Mouse (Mus musculus) embryo, embryonic 11 days (tissue): Measurements from ENCODE around the gene Farp1.

Experiments used
- DNase-seq: peaks from one replicate; pipeline ENCODE4 v3.0.0-alpha.2; 2015

Gene Farp1

GRCm38 (mm10) chr14:121229036-121229773, 194.2 kb downstream of the Farp1 start:
- no peak for DNase-seq

DNA sequence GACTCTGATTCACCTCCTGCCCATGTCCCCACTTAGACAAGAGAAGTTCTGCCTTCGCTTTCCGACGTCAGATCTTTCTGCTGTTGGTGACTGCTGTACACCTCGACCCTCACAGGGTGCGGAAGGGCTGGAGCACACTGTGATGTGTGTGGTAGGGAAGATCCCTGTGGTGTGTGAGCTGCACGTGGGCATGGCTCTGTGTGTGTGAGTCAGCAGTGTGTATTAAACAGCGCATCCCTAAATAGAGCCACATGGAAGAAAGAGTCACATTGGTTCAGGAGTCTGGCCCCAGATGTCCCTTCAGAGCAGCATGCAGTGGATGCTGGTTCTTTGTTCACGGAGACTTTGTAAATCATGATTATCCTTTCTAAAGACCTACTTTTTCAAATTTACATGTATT, 196.2 kb downstream of the Farp1 start:
- no peak for DNase-seq

DNA sequence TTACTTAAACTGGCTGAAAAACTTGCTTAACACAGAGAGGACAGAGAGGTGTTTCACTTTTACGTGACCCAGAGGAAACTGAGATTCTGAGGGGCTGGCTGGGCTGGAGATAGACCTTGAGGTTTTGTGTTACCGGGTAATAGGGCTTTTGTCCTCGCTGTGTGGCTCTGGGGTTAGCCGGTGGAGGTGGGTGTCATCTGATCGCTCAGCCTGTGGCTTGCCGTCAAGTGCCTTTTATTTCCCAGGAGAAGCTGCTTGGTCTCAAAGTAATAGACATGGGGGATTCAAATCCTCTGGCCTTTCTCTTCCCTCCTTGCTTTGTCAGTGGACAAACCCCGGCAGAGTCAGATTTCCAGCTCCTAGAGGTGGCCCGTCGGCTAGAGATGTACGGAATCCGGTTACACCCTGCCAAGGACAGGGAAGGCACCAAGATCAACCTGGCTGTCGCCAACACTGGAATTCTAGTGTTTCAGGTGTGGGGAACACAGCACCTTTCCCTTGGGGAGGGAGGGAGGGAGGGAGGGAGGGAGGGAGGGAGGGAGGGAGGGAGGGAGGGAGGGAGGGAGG, 199.8 kb downstream of the Farp1 start:
- no peak for DNase-seq

- no peak for DNase-seq
Observed at GRCm38 (mm10) chr14:121236736-121237135, 201.7 kb downstream of the Farp1 start.

- no peak for DNase-seq
Observed at GRCm38 (mm10) chr14:121238727-121239126, 203.7 kb downstream of the Farp1 start.

- no peak for DNase-seq
Observed at GRCm38 (mm10) chr14:121239386-121239785, 204.4 kb downstream of the Farp1 start.

DNA sequence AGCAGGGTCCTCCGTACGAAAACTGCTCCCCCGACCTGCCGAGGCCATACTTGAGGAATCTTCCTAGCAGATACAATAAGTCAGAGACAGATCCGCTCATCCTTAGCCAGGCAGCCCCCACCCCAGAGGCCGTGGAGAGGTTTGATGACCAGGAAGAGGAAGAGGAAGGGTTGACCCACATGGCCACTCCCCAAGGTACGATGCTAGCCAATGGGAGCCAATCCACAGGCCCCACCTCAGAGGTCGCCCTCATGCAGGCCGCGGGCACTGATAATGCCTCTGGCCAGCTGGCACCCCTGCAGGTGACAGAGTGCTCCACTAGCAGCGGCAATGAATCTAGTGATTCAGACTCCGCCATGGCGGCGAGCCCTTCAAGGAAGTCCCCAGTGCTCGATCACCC, 209.1 kb downstream of the Farp1 start:
- DNase-seq: no peak

- no peak for DNase-seq
Observed at GRCm38 (mm10) chr14:121246048-121246731, 211.2 kb downstream of the Farp1 start.

GRCm38 (mm10) chr14:121247287-121247686, 212.3 kb downstream of the Farp1 start:
- DNase-seq: peak; percentile 71

GRCm38 (mm10) chr14:121248346-121248745, 213.3 kb downstream of the Farp1 start:
- no peak for DNase-seq

GRCm38 (mm10) chr14:121251099-121251498, 216.1 kb downstream of the Farp1 start:
- DNase-seq: no peak

DNA sequence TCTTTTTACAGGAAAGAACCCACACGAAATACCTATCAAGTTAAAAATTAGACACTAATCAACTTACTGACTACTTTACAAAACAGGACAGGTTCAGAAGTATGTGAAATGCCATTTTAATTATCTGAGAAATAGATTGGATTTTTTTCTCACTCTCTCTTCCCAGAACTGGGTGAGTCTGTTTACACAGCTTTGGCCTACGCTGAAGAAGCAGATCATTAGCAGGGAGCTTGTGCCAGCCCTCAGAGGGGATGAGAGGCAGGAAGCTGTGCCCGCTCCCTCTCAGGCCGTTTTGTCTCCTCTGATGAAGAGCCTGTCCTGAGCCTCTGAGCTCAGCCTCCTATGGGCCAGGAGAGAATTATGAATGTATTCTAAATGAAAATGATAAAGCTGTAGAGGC, 216.7 kb downstream of the Farp1 start:
- no peak for DNase-seq

GRCm38 (mm10) chr14:121252542-121252941, 217.5 kb downstream of the Farp1 start:
- no peak for DNase-seq

DNA sequence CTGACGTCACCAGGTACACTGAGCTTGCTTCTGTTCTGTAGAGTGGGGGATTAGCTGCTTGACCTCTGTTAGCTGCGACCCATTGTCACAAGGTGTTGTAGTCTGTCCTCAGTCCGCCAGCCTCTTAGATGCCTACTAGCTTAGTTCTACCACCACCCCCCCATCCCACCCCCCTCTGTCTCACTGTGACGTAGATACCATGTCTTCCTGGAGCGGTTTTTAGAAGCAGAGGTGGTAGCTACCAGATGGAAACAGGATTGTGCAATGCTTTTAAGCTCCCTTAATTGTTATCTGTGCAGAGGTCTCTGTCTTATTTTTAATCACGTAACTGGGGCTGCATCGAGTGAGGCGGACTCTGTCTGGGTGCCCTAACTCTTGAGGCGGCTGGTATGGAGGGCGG, 219.9 kb downstream of the Farp1 start:
- no peak for DNase-seq

GRCm38 (mm10) chr14:121255469-121255868, 220.5 kb downstream of the Farp1 start:
- no peak for DNase-seq

- no peak for DNase-seq
Observed at GRCm38 (mm10) chr14:121256896-121257295, 221.9 kb downstream of the Farp1 start.

DNA sequence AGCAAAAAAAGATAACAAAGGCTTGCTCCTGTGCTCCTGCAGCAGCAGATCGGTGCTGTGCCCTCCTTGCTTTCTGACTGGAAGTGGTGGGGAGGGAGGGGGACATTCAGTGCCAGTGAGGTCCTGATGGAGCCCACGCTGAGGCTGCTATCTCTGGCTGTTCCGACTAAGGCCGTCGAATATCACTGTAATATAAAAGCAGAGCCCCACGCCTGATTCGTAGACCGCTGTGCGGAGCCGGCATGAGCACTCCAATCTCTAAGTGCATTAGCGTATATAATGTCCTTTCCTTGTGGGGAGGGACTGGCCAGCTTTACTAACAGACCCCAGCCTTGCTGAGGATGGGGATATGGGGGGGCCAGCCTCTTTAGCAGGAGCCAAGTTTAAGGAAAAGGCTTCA, 224.3 kb downstream of the Farp1 start:
- DNase-seq: no peak

- peak; percentile 72 for DNase-seq
Observed at GRCm38 (mm10) chr14:121259789-121260188, 224.8 kb downstream of the Farp1 start.

DNA sequence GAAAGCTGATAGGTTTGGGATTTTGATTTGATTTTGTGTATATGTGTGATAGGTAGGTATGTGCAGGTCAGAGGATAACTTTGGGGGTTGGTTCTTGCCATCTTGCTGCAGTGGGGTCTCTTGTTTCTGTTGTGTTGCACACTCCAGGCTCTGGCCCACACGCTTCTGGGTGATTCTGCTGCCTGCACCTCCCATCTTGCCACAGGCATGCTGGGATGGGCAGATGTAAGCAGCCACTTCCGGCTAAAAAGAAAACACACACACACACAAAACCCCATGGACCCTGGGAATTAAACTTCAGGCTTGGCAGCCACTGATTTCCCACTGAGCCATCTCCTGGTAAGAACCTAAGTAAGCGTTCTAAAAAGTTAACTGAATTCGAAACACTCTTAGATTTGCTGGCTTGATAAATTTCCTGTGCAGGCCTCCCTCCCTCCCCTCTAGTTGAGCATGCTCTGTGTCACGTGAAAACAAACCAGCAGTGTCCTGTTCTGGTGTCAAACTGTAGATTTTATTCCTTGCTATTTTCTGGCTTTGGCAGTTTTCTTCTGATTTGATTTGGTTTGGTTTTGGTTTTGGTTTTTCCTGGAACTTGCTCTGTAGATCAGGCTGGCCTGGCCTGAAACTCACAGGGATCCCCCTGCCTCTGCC, 226.4 kb downstream of the Farp1 start:
- DNase-seq: no peak

DNA sequence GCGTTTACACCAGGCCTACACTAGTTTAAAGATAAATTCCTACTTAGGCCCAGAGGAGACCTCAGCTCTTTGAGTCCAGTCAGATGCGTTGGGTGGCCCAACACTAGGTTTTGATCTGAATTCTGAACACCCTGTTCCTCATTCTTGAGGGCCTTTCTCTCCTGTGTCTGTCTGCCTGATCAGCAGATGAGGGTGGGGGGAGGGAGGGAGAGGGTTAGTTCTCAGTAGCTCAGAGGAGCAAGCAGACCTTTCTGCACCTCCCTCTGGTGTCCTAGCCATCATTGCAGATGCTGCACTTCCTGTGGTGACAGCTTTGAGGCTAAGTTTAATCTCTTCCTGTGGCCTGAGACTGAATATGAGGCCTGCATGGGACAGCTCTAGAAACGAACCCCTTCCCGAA, 227.6 kb downstream of the Farp1 start:
- no peak for DNase-seq

- DNase-seq: no peak
Observed at GRCm38 (mm10) chr14:121263912-121264311, 228.9 kb downstream of the Farp1 start.

- no peak for DNase-seq
Observed at GRCm38 (mm10) chr14:121264453-121264852, 229.5 kb downstream of the Farp1 start.

- no peak for DNase-seq
Observed at GRCm38 (mm10) chr14:121267801-121268200, 232.8 kb downstream of the Farp1 start.

- DNase-seq: no peak
Observed at GRCm38 (mm10) chr14:121270490-121270889, 235.5 kb downstream of the Farp1 start.
